Comparison of ENCODE assay signal across 8 mouse cellular contexts in genomic region chr7:44441648-44442109, GRCm38 (mm10). TPM values are rescaled to one million over a fixed set of nuclear protein-coding genes. Genes with fewer than 3 reads are reported as not detected.
DNase-seq lines count a peak whose midpoint lies in the region; ATAC-seq and TF ChIP-seq lines count a peak whose summit lies in the region.

No protein-coding gene starts in this region.

- no peaks in the 10 kb centered on the region for H3K4me1 ChIP-seq in lung, embryonic 14.5 days (ENCODE audit: insufficient read depth)
- no peaks in the 10 kb centered on the region for H3K4me1 ChIP-seq in lung, adult 2 months (ENCODE audit: control insufficient read depth, insufficient read depth, low read length)
- peaks cover 48% of the 10 kb centered on the region for H3K4me1 ChIP-seq in hindbrain, embryonic 14.5 days (replicated peaks; ENCODE audit: control insufficient read depth, insufficient read depth, low read length)
- peaks cover 61% of the 10 kb centered on the region for H3K4me1 ChIP-seq in midbrain, embryonic 15.5 days

- DNase-seq in lung, embryonic 14.5 days = peak; percentile 42
- DNase-seq in lung, adult 2 months = no peak
- DNase-seq in embryo, embryonic 11 days = peak; percentile 57
- DNase-seq in hindbrain, embryonic 14.5 days (ENCODE audit: low spot score) = peak; percentile 79
- no peak for DNase-seq in urinary bladder, postnatal 36 days (ENCODE audit: low spot score in 2 of 2)
- no peak for DNase-seq in thymus, postnatal 4 days
- DNase-seq in thymus, adult 18-20 months = no peak

- peak overlapping the region; percentile 61 for H3K4me2 ChIP-seq in lung, embryonic 14.5 days
- peak overlapping the region; percentile 98 for H3K4me2 ChIP-seq in hindbrain, embryonic 14.5 days (replicated peaks)
- peak overlapping the region; percentile 88 for H3K4me2 ChIP-seq in midbrain, embryonic 15.5 days

- H3K27ac ChIP-seq in lung, embryonic 14.5 days (ENCODE audit: low read depth) = no peak overlapping the region; the same call in 1 of the 2 replicates
- H3K27ac ChIP-seq in hindbrain, embryonic 14.5 days = peak overlapping the region; percentile 100
- H3K27ac ChIP-seq in midbrain, embryonic 15.5 days = peak overlapping the region; percentile 99

- H3K36me3 ChIP-seq in lung, embryonic 14.5 days (ENCODE audit: insufficient read depth) = no peaks in the 10 kb centered on the region
- H3K36me3 ChIP-seq in hindbrain, embryonic 14.5 days (replicated peaks; ENCODE audit: control insufficient read depth, insufficient read depth) = peaks cover 24% of the 10 kb centered on the region
- H3K36me3 ChIP-seq in midbrain, embryonic 15.5 days (replicated peaks) = 0 out of 2 replicates have a peak, but pooled peaks cover 4% of the 10 kb centered on the region

- peaks cover 67% of the 10 kb centered on the region for H3K27me3 ChIP-seq in lung, embryonic 14.5 days (ENCODE audit: insufficient read depth, low read length)
- no peaks in the 10 kb centered on the region for H3K27me3 ChIP-seq in hindbrain, embryonic 14.5 days (ENCODE audit: control insufficient read depth, insufficient read depth, low read length)
- no peaks in the 10 kb centered on the region for H3K27me3 ChIP-seq in midbrain, embryonic 15.5 days (replicated peaks)

- 0% methylated on average over 14 of the region's 14 CpGs for WGBS in lung, embryonic 14.5 days
- under 1% methylated on average over 14 of the region's 14 CpGs for WGBS in lung, adult 2 months
- WGBS in hindbrain, embryonic 14.5 days = under 1% methylated on average over 12 of the region's 14 CpGs
- WGBS in midbrain, embryonic 15.5 days = 0% methylated on average over 14 of the region's 14 CpGs

- peak; percentile 32; the same call in 1 of the 2 replicates for ATAC-seq in lung, embryonic 14.5 days (ENCODE audit: insufficient read depth)
- peak; percentile 80 for ATAC-seq in hindbrain, embryonic 14.5 days (ENCODE audit: low FRiP score)
- peak; percentile 75 for ATAC-seq in midbrain, embryonic 15.5 days (replicated peaks)

- H3K9me3 ChIP-seq in lung, embryonic 14.5 days (ENCODE audit: low read depth, low read length) = no peaks in the 10 kb centered on the region
- no peaks in the 10 kb centered on the region for H3K9me3 ChIP-seq in hindbrain, embryonic 14.5 days (ENCODE audit: control insufficient read depth, low read length)
- no peaks in the 10 kb centered on the region for H3K9me3 ChIP-seq in midbrain, embryonic 15.5 days

- TF ChIP-seq CTCF in lung, embryonic 14.5 days (IDR thresholded peaks at IDR 0.05; ENCODE audit: low read depth) = no peak
- no peak for TF ChIP-seq CTCF in lung, adult 2 months (IDR thresholded peaks at IDR 0.05; ENCODE audit: insufficient read depth, low read length)

- TF ChIP-seq POLR2A in lung, adult 2 months (IDR thresholded peaks at IDR 0.05; ENCODE audit: borderline replicate concordance, extremely low read depth, low read depth, low read length) = no peak

- peak overlapping the region; percentile 54; the same call in 1 of the 2 replicates for H3K9ac ChIP-seq in lung, embryonic 14.5 days
- peak overlapping the region; percentile 100 for H3K9ac ChIP-seq in hindbrain, embryonic 14.5 days
- peak overlapping the region; percentile 100 for H3K9ac ChIP-seq in midbrain, embryonic 15.5 days

- H3K4me3 ChIP-seq in lung, embryonic 14.5 days (ENCODE audit: low read depth, low read length) = peak overlapping the region; percentile 40
- H3K4me3 ChIP-seq in lung, adult 2 months (replicated peaks; ENCODE audit: extremely low read depth, low read depth, low read length) = no peak overlapping the region
- peak overlapping the region; percentile 91 for H3K4me3 ChIP-seq in hindbrain, embryonic 14.5 days (replicated peaks; ENCODE audit: low read length)
- H3K4me3 ChIP-seq in midbrain, embryonic 15.5 days = peak overlapping the region; percentile 87

RNA-seq across cellular contexts. Expression of gene Lrrc4b, which starts 12.9 kb away (rescaled TPM):
- 1.5 TPM in 2 replicates for polyA plus RNA-seq in lung, embryonic 14.5 days (2014; fragmentation: Nextera tagmentation; extraction: Ambion mirVana)
- polyA plus RNA-seq in lung, adult 2 months (2012; rRNA removed) = 4.5 and 4.9 TPM in 2 replicates
- polyA plus RNA-seq in hindbrain, embryonic 14.5 days (2014; fragmentation: Nextera tagmentation; extraction: Ambion mirVana) = 26.4 and 26.5 TPM in 2 replicates
- polyA plus RNA-seq in midbrain, embryonic 15.5 days (2015; fragmentation: Nextera tagmentation; extraction: Ambion mirVana) = 16.7 and 18.1 TPM in 2 replicates

RNA-seq across cellular contexts. Expression of gene Aspdh, which starts 23.5 kb away (rescaled TPM):
- polyA plus RNA-seq in lung, embryonic 14.5 days (2014; fragmentation: Nextera tagmentation; extraction: Ambion mirVana) = 0.28 TPM in 1 of 2 replicates, not detected in the other
- 0.24 and 0.50 TPM in 2 replicates for polyA plus RNA-seq in lung, adult 2 months (2012; rRNA removed)
- polyA plus RNA-seq in hindbrain, embryonic 14.5 days (2014; fragmentation: Nextera tagmentation; extraction: Ambion mirVana) = 3.4 and 5.1 TPM in 2 replicates
- 5.8 and 6.0 TPM in 2 replicates for polyA plus RNA-seq in midbrain, embryonic 15.5 days (2015; fragmentation: Nextera tagmentation; extraction: Ambion mirVana)

RNA-seq across cellular contexts. Expression of gene Josd2, which starts 26.1 kb away (rescaled TPM):
- polyA plus RNA-seq in lung, embryonic 14.5 days (2014; fragmentation: Nextera tagmentation; extraction: Ambion mirVana) = 82.7 and 87.6 TPM in 2 replicates
- 164 and 175 TPM in 2 replicates for polyA plus RNA-seq in lung, adult 2 months (2012; rRNA removed)
- 26.9 and 33.4 TPM in 2 replicates for polyA plus RNA-seq in hindbrain, embryonic 14.5 days (2014; fragmentation: Nextera tagmentation; extraction: Ambion mirVana)
- polyA plus RNA-seq in midbrain, embryonic 15.5 days (2015; fragmentation: Nextera tagmentation; extraction: Ambion mirVana) = 38.8 and 42.2 TPM in 2 replicates

RNA-seq across cellular contexts. Expression of gene Emc10, which starts 54.6 kb away (rescaled TPM):
- polyA plus RNA-seq in lung, embryonic 14.5 days (2014; fragmentation: Nextera tagmentation; extraction: Ambion mirVana) = 122 and 133 TPM in 2 replicates
- polyA plus RNA-seq in lung, adult 2 months (2012; rRNA removed) = 250 and 268 TPM in 2 replicates
- 167 and 182 TPM in 2 replicates for polyA plus RNA-seq in hindbrain, embryonic 14.5 days (2014; fragmentation: Nextera tagmentation; extraction: Ambion mirVana)
- polyA plus RNA-seq in midbrain, embryonic 15.5 days (2015; fragmentation: Nextera tagmentation; extraction: Ambion mirVana) = 145 and 162 TPM in 2 replicates

RNA-seq across cellular contexts. Expression of gene Fam71e1, which starts 54.7 kb away (rescaled TPM):
- polyA plus RNA-seq in lung, embryonic 14.5 days (2014; fragmentation: Nextera tagmentation; extraction: Ambion mirVana) = 9.1 and 11.3 TPM in 2 replicates
- polyA plus RNA-seq in lung, adult 2 months (2012; rRNA removed) = 9.5 and 10.3 TPM in 2 replicates
- 10.9 and 23.8 TPM in 2 replicates for polyA plus RNA-seq in hindbrain, embryonic 14.5 days (2014; fragmentation: Nextera tagmentation; extraction: Ambion mirVana)
- 30.1 and 36.6 TPM in 2 replicates for polyA plus RNA-seq in midbrain, embryonic 15.5 days (2015; fragmentation: Nextera tagmentation; extraction: Ambion mirVana)

Comparison
In these comparisons a context has a peak if more than half of its experiments do, and no peak if none do; other contexts are left out.
1. DNase-seq: peak in lung, embryonic 14.5 days (single experiment), embryo, embryonic 11 days (single experiment) and hindbrain, embryonic 14.5 days (single experiment); none in lung, adult 2 months (single experiment), urinary bladder, postnatal 36 days (0 of 2), thymus, postnatal 4 days (single experiment) and thymus, adult 18-20 months (0 of 2).
2. Peak in every context shown above with its lines, with median percentiles within 50 percentile points of each other: ATAC-seq, H3K4me2 ChIP-seq and H3K9ac ChIP-seq.